Mouse (Mus musculus): ENCODE measurements at regions not wholly inside any gene's neighbourhood (a gene's known extent, or its start where the extent isn't known, plus 50 kb on each side); places are given as distances from the start of the nearest gene placed in this dataset.

GRCm38 (mm10) chr10:92625781-92626180 is 96.4 kb downstream of the Nedd1 start:
- 86% methylated on average over 7 of the region's 7 CpGs for WGBS
- Histone ChIP-seq H3K27ac (replicated peaks) (no peak overlapping the region), H3K27me3 (replicated peaks; ENCODE audit: low read depth, poor library complexity, severe bottlenecking) (no peaks in the 10 kb centered on the region), H3K4me1 (no peaks in the 10 kb centered on the region), H3K36me3 (replicated peaks) (no peaks in the 10 kb centered on the region), H3K4me3 (no peak overlapping the region), H3K9me3 (no peaks in the 10 kb centered on the region)
- DNase-seq (ENCODE audit: low spot score) = no peak

GRCm38 (mm10) chr10:92615684-92616379 is 106.4 kb downstream of the Nedd1 start:
- 90% methylated on average over 4 of the region's 5 CpGs for WGBS
- no peaks in the 10 kb centered on the region; the same call in 1 of the 2 replicates for H3K4me1 ChIP-seq
- H3K27me3 ChIP-seq (replicated peaks; ENCODE audit: low read depth, poor library complexity, severe bottlenecking) = no peaks in the 10 kb centered on the region
- no peaks in the 10 kb centered on the region for H3K9me3 ChIP-seq
- no peak overlapping the region for H3K27ac ChIP-seq (replicated peaks)
- no peak for DNase-seq (ENCODE audit: low spot score)
- no peak overlapping the region for H3K4me3 ChIP-seq
- no peaks in the 10 kb centered on the region for H3K36me3 ChIP-seq (replicated peaks)

GRCm38 (mm10) chr10:92614341-92614740 is 107.9 kb downstream of the Nedd1 start:
- 64% methylated on average over 6 of the region's 6 CpGs for WGBS
- no peaks in the 10 kb centered on the region; the same call in 1 of the 2 replicates for H3K4me1 ChIP-seq

GRCm38 (mm10) chr10:92611060-92611459 is 111.2 kb downstream of the Nedd1 start:
- Histone ChIP-seq H3K4me1 (peaks cover 10% of the 10 kb centered on the region), H3K27me3 (replicated peaks; ENCODE audit: low read depth, poor library complexity, severe bottlenecking) (no peaks in the 10 kb centered on the region), H3K4me3 (no peak overlapping the region), H3K36me3 (replicated peaks) (no peaks in the 10 kb centered on the region), H3K9me3 (no peaks in the 10 kb centered on the region), H3K27ac (replicated peaks) (no peak overlapping the region)
- DNase-seq (ENCODE audit: low spot score) = no peak
- WGBS = 76% methylated on average over 3 of the region's 3 CpGs

More at GRCm38 (mm10) chr10:92614341-92614740, 107.9 kb downstream of the Nedd1 start:
- H3K27me3 ChIP-seq (replicated peaks; ENCODE audit: low read depth, poor library complexity, severe bottlenecking) = no peaks in the 10 kb centered on the region
- no peaks in the 10 kb centered on the region for H3K36me3 ChIP-seq (replicated peaks)
- H3K4me3 ChIP-seq = no peak overlapping the region
- no peaks in the 10 kb centered on the region for H3K9me3 ChIP-seq
- DNase-seq (ENCODE audit: low spot score) = no peak
- H3K27ac ChIP-seq (replicated peaks) = no peak overlapping the region

- H3K36me3 ChIP-seq (replicated peaks) = no peaks in the 10 kb centered on the region
- no peak overlapping the region for H3K27ac ChIP-seq (replicated peaks)
- H3K27me3 ChIP-seq (replicated peaks; ENCODE audit: low read depth, poor library complexity, severe bottlenecking) = no peaks in the 10 kb centered on the region
- 25% methylated on average over 4 of the region's 4 CpGs for WGBS
- peak; percentile 8 for DNase-seq (ENCODE audit: low spot score)
- H3K4me3 ChIP-seq = no peak overlapping the region
- peaks cover 15% of the 10 kb centered on the region for H3K4me1 ChIP-seq
- H3K9me3 ChIP-seq = no peaks in the 10 kb centered on the region
Observed at GRCm38 (mm10) chr10:92606761-92607160, 115.5 kb downstream of the Nedd1 start.

- Histone ChIP-seq H3K9me3 (no peaks in the 10 kb centered on the region), H3K36me3 (replicated peaks) (no peaks in the 10 kb centered on the region), H3K4me3 (no peak overlapping the region), H3K4me1 (peaks cover 15% of the 10 kb centered on the region), H3K27ac (replicated peaks) (no peak overlapping the region), H3K27me3 (replicated peaks; ENCODE audit: low read depth, poor library complexity, severe bottlenecking) (no peaks in the 10 kb centered on the region)
- WGBS = 30% methylated on average over 3 of the region's 3 CpGs
- no peak for DNase-seq (ENCODE audit: low spot score)
Observed at GRCm38 (mm10) chr10:92605646-92606045, 116.6 kb downstream of the Nedd1 start.

- WGBS = 77% methylated on average over 4 of the region's 4 CpGs
- H3K27ac ChIP-seq (replicated peaks) = no peak overlapping the region
- no peaks in the 10 kb centered on the region for H3K9me3 ChIP-seq
- H3K4me1 ChIP-seq = peaks cover 6% of the 10 kb centered on the region
- H3K36me3 ChIP-seq (replicated peaks) = no peaks in the 10 kb centered on the region
- no peak for DNase-seq (ENCODE audit: low spot score)
- no peaks in the 10 kb centered on the region for H3K27me3 ChIP-seq (replicated peaks; ENCODE audit: low read depth, poor library complexity, severe bottlenecking)
- H3K4me3 ChIP-seq = no peak overlapping the region
Observed at GRCm38 (mm10) chr10:92600116-92600515, 122.1 kb downstream of the Nedd1 start.

GRCm38 (mm10) chr10:92595496-92596355 is 126.5 kb downstream of the Nedd1 start:
- H3K27me3 ChIP-seq (replicated peaks; ENCODE audit: low read depth, poor library complexity, severe bottlenecking) = no peaks in the 10 kb centered on the region
- H3K4me3 ChIP-seq = no peak overlapping the region
- H3K36me3 ChIP-seq (replicated peaks) = no peaks in the 10 kb centered on the region
- 35% methylated on average over 6 of the region's 6 CpGs for WGBS
- peaks cover 13% of the 10 kb centered on the region for H3K4me1 ChIP-seq
- DNase-seq (ENCODE audit: low spot score) = no peak
- no peak overlapping the region for H3K27ac ChIP-seq (replicated peaks)
- H3K9me3 ChIP-seq = no peaks in the 10 kb centered on the region

GRCm38 (mm10) chr10:92593947-92594460 is 128.2 kb downstream of the Nedd1 start:
- Histone ChIP-seq H3K9me3 (no peaks in the 10 kb centered on the region), H3K4me3 (no peak overlapping the region), H3K27ac (replicated peaks) (no peak overlapping the region), H3K4me1 (peaks cover 13% of the 10 kb centered on the region), H3K36me3 (replicated peaks) (no peaks in the 10 kb centered on the region), H3K27me3 (replicated peaks; ENCODE audit: low read depth, poor library complexity, severe bottlenecking) (no peaks in the 10 kb centered on the region)
- DNase-seq (ENCODE audit: low spot score) = peak; percentile 21
- WGBS = 48% methylated on average over 7 of the region's 7 CpGs

GRCm38 (mm10) chr10:92578872-92579271 is 143.3 kb downstream of the Nedd1 start:
- no peaks in the 10 kb centered on the region for H3K4me1 ChIP-seq
- no peaks in the 10 kb centered on the region for H3K27me3 ChIP-seq (replicated peaks; ENCODE audit: low read depth, poor library complexity, severe bottlenecking)
- H3K36me3 ChIP-seq (replicated peaks) = no peaks in the 10 kb centered on the region
- no peak overlapping the region for H3K4me3 ChIP-seq
- 86% methylated on average over 2 of the region's 2 CpGs for WGBS
- H3K9me3 ChIP-seq = no peaks in the 10 kb centered on the region
- H3K27ac ChIP-seq (replicated peaks) = no peak overlapping the region
- DNase-seq (ENCODE audit: low spot score) = no peak

GRCm38 (mm10) chr10:92570496-92570895 is 151.7 kb downstream of the Nedd1 start:
- H3K4me1 ChIP-seq = no peaks in the 10 kb centered on the region
- no peaks in the 10 kb centered on the region for H3K9me3 ChIP-seq
- H3K4me3 ChIP-seq = no peak overlapping the region
- no peak overlapping the region for H3K27ac ChIP-seq (replicated peaks)
- H3K36me3 ChIP-seq (replicated peaks) = no peaks in the 10 kb centered on the region
- no peak for DNase-seq (ENCODE audit: low spot score)
- no peaks in the 10 kb centered on the region for H3K27me3 ChIP-seq (replicated peaks; ENCODE audit: low read depth, poor library complexity, severe bottlenecking)

- Histone ChIP-seq H3K4me3 (no peak overlapping the region), H3K27ac (replicated peaks) (peak overlapping the region; percentile 74), H3K36me3 (replicated peaks) (no peaks in the 10 kb centered on the region), H3K27me3 (replicated peaks; ENCODE audit: low read depth, poor library complexity, severe bottlenecking) (no peaks in the 10 kb centered on the region), H3K4me1 (peaks cover 32% of the 10 kb centered on the region), H3K9me3 (no peaks in the 10 kb centered on the region)
- WGBS = 27% methylated on average over 4 of the region's 4 CpGs
- peak; percentile 15 for DNase-seq (ENCODE audit: low spot score)
Observed at GRCm38 (mm10) chr10:92557463-92557862, 164.8 kb downstream of the Nedd1 start.
